Mouse (Mus musculus): ENCODE data around the gene Plaur.

The Plaur gene

GRCm38 (mm10) chr7:24462388-24463319, at the start of gene Plaur:
Gene Plaur (plus strand): TSS chr7:24462484.
- no peak for DNase-seq (ENCODE audit: low read depth, low spot score)

DNA sequence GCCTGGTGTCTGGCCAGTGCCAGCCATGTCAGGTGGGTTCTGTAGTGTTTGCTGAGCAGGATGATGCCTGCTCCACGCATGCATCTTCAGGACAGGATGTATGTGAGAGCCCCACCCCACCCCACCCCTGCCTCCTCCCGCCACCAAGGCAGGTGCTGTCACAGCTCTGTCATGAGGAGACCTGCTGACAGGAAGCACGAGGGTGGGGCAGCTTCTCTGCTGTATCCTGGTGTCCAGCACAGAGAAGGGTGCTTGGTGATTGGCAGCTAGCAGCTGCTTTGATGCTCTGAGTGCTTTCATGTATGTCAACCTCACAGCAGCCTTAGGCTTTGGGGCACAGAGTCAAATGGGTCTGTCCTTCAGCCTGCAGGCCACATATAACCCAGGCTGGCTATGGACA, 48.7 kb upstream of the Plaur start:
- DNase-seq (ENCODE audit: low read depth, low spot score), result no peak

- DNase-seq (ENCODE audit: low read depth, low spot score), result no peak
Observed at GRCm38 (mm10) chr7:24415261-24415660, 47.0 kb upstream of the Plaur start.

DNA sequence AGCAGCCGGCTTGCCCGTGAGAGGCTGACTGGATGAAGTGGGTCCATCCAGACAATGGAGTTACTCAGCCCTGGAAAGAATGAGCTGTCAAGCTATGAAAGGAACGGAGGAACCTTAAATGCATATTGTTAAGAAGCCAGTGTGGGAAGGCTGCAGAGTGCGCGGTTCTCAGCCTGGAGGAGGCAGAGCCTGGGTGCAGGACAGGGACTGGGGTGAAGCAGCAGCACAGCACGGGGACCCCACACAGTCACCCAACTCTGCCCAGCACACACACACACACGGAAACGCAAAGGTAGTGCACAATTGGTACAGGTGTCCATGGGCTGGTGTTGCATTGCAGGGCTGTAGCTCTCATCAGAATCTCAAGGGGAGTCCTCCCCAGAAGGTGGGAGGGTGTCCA, 42.7 kb upstream of the Plaur start:
- DNase-seq (ENCODE audit: low read depth, low spot score), result no peak

- no peak for DNase-seq (ENCODE audit: low read depth, low spot score)
Observed at GRCm38 (mm10) chr7:24421648-24422047, 40.6 kb upstream of the Plaur start.

DNA sequence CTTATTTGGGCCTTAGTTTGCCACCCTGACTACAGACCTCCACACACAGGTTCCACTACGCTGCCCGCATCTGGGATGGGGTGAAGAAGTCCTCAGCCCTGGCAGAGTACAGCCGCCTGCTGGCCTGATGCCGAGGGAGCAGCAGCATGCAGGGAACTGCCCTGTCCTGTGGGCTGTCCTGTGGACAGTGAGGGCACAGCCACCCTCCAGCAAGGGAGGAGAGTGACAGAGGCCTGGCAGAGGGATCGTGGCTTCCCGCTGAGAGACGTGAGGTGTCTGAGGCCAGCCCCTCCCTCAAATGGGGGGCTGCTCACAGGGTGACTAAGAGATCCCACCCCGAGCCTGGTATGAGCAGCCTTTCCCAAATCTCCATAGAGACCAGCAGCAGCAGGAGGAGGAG, 40.0 kb upstream of the Plaur start:
- DNase-seq (ENCODE audit: low read depth, low spot score), result no peak

DNA sequence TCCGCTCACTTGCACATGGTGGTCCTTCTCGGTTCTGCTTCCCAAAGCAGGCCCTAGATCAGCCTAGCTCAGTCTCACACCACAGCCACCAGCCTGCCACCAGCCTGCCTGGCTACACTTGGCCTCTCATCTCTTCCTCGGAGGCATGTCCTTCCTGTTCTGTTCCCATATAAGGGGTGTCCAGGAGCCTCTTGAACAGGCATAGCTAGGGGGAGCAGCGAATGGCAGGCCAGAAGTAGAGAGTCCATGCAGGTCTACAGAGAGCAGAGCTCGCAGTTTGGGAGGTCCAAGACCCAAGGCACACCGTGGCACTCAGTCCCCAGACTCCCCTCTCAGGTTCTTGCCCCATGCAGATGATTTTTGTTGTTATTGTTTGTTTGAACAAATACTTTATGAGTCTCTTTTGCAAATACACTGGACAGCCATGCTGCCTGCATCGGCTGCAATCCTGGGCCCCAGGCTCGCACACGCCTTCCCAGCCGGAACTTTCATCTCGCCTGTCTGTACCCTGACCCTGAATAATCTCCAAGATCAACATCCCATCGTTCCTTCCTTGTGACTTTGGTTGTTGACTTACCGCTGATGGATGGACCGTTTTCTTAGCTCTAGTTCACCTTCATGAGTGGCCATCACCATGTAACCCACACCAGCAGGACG, 39.0 kb upstream of the Plaur start:
- no peak for DNase-seq (ENCODE audit: low read depth, low spot score)

DNA sequence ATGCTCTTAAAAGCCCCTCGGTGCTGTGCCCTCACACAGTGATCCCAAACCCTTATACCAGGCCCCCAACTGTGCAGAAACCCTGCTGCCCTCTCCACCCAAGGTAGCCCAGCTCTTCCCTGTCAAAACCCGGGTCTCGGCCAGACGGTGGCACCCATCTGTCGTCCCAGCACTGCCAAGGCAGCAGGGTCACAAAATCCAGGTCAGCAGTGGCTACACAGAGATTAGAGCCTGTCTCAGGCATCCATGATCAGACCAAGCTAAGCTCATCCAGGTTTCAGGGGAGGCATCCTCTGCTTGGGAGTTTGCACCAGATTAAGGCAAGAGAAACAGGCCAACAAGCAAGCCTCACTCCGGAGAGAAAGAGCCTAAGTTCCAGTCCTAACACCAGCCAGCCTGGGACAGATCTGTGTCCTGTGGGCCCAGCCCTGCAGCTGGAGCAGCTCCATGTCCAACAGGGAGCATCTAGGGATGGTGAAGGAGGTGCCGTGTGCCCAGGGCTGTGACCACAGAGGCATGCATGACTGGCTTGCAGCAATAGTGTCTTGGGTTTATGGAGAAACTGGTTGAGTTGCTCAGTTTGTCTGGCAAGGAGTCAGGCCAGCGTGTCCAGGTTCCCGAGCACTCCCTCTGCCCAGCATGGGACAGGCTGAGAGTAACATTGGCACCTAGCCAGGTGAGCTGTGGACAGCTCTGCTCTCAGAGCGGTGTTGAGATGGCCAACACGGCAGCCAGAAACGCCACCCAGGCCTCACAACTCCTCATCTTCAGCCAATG, 38.1 kb upstream of the Plaur start:
- no peak for DNase-seq (ENCODE audit: low read depth, low spot score)

DNA sequence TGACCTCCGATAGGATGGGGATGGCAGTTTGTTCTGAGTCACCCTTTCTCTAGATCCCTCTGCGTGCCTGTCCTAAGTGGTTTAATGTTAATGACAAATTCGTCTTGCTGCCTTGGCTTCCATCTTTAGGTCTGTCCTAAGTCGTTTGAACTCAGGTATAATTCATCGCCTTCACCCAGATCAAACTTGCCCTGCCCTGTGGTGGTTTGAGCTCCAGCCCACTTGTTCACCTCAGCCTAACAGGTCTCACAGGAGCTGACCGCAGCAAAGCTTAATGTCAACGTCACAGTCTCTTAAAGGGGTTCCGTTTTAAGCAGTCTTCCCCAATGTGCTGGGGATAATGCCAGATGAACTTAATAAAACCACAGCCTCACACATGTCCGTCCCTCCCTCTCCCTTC, 36.4 kb upstream of the Plaur start:
- DNase-seq (ENCODE audit: low read depth, low spot score), result no peak

- no peak for DNase-seq (ENCODE audit: low read depth, low spot score)
Observed at GRCm38 (mm10) chr7:24427168-24427567, 35.1 kb upstream of the Plaur start.

DNA sequence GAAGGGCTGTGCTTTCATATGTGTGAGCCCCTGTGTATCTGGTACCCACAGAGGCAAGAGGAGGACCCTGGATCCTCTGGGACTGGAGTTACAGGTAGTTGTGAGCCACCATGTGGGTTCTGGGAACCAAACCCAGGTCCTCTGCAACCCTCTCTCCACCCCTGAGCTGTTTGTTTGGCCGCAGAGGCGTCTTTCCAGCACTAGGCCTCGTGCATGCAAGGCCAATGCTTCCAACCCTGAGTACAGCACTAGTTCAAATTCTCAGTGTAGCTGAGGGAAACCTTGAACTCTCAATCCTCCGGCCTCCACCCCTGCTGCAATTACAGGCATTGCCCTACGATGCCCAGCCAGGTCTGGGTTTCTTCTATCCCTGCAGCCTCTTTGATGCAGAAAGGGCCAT, 33.6 kb upstream of the Plaur start:
- DNase-seq (ENCODE audit: low read depth, low spot score), result no peak

DNA sequence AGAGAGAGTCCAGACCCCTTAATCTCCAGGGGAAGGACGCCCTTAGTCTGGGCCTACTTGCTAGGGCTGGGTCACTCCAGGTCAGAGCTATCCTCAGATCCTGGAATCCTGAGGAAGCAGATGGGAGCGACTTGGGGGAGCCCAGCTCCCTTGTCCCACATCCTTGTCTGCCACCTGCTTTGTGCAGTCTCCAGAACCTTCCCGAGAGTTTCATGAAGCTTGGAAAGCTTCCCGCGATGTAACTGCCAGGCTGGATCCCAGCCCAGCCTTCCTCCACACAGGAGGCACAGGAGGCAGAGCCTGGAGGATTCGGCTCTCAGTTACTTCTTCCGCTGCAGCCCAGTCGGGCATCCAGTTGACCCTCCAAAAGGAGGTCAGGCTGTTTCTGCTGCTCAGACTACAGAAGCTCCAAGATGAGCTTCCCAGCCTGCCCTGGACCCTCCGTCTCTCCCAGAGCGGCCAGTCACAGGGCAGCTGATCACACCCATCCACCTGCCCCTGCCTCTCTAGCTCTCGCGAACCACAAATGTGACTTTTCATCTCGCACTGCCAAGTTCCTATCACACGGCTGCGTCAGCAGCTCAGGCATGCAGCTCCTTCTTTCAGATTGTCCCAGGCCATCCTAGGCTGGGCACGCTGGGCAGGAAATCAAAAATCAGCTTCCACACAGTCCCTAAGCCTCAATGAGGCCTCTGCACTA, 32.7 kb upstream of the Plaur start:
- no peak for DNase-seq (ENCODE audit: low read depth, low spot score)

- DNase-seq (ENCODE audit: low read depth, low spot score), result no peak
Observed at GRCm38 (mm10) chr7:24430551-24431345, 31.5 kb upstream of the Plaur start.

DNA sequence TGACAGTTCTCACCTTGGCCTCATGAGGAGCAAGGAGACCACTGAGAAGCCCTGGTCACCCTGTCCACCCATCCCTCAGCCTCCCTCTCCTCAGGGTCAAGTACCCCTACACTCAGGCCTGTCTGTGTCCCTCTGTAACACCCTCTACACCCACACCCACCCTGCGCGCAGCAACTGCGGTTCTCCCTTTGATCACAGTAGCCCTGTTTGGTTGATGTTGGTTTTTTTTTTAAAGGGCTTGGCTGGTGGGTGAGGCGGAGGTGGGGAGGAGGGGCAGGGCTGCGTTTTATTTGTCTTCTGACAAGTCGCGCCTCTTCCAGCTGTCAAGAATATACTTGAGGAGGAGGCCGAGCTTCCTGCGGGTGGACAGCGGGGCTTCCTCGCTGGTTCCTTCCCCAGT, 30.6 kb upstream of the Plaur start:
- no peak for DNase-seq (ENCODE audit: low read depth, low spot score)

- no peak for DNase-seq (ENCODE audit: low read depth, low spot score)
Observed at GRCm38 (mm10) chr7:24435305-24435704, 27.0 kb upstream of the Plaur start.

DNA sequence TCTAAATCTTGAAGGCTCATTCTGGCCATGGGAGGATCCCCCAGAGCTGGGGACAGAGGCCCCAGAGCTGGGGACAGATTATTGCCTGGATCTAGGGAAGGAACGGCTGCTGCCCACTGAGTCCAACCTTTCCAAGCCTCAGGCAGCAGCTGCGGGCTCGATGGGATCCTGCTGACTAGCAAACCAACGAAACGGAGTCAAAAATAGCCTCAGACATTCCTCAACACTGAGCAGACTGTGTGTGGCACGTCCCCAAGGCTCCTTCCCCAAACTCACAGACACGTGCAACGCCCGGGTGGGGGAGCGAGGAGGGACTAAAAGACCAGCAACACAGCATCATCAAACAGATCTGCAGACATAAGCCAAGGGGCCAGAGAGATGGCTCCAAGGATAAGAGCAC, 24.3 kb upstream of the Plaur start:
- no peak for DNase-seq (ENCODE audit: low read depth, low spot score)

DNA sequence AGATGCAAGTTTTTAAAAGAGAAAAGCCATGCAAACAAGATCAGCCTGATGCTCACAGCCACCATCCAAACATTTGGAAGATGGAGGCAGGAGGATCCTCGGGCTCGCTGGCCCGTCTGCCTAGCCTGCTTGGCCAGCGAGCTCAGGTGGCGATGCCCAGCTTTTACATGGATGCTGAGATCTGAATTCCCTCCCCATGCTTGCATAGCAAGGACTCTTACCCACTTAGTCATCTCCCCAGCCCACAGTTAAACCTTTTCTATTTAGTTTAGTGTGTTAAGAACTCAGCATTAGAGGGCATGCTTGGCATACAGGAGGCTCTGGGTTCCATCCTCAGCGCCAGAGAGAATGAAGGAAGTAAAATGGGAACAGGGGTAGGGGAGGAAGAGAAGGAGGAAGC, 23.1 kb upstream of the Plaur start:
- no peak for DNase-seq (ENCODE audit: low read depth, low spot score)

DNA sequence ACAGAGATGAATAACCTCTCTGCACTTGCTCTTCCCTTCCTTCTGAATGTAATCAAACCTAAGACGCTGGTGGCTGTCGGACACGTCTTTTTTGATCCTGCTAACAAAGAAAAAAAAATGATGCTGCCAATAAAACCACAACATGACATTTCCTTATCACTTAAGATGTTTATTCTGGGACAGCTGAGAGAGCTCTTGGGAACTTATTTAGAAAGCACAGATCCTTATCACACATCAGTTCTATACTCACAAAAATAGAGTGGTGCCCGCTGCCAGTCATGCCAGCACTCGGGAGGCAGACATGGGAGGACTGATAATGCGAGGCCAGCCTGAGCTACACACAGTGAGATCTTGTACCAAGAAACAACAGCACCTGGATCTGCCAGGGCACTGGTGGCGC, 22.4 kb upstream of the Plaur start:
- no peak for DNase-seq (ENCODE audit: low read depth, low spot score)

DNA sequence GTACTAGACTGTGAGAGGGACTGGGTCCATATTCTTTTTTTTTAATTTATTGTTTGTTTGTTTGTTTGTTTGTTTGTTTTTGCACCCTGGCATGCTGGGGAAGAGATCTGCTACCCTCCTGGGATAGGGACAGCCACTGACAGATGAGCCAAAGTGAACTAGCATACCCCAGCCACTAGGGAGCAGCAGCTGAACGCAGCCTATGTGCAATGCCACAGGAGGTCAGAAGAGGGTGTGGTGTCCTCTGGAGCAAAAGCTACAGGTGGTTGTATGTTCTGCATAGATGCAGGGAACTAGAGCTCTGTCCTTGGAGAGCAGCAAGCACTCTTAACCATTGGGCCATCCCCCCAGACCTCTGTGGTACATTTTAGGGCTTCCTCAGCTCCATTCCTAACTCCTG, 20.5 kb upstream of the Plaur start:
- peak; percentile 40 for DNase-seq (ENCODE audit: low read depth, low spot score)

DNA sequence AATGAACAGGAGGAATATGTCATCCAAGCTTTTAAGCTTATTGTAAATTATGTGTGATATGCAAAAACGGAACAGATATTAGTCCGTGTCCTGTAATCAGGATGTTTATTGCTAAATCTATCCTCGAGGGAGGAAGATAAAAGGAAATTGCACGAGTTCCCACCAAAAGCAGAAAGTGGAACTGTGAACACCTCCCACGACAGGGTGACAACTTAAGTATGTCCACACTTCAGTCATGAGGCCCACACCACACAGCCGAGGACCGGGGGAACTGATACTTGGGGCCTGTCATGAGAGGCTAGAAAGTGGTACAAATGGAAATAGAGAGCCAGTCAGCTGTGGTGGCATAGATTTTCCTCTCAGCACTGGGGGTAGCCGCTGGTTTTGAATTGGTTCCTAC, 20.0 kb upstream of the Plaur start:
- DNase-seq (ENCODE audit: low read depth, low spot score), result no peak

All from embryo, embryonic 11.5 days (tissue).